Mouse (Mus musculus) neural tube, embryonic 11.5 days (tissue): Measurements from ENCODE around the gene Lnpep. TPM values are rescaled to one million over a fixed set of nuclear protein-coding genes. Genes with fewer than 3 reads are reported as not detected.
"Not testable (repeated sequence)": the region's sequence is repeated elsewhere in the genome, so short reads cannot be mapped to it uniquely, and the experiment has no call there.

Source experiments
- ATAC-seq: fragments of 200-750 bp; cut with Nextera tagmentation; 2 replicates; pipeline ENCODE4 v1.8.0; 2017; ENCODE audit warnings: moderate number of reproducible peaks, mild to moderate bottlenecking, moderate TSS enrichment, moderate library complexity; ENCODE audit not compliant: insufficient read depth, low FRiP score, low TSS enrichment
- DNase-seq: peaks from one replicate; pipeline ENCODE4 v3.0.0-alpha.2; 2015; ENCODE audit warnings: low spot score
- H3K27ac ChIP-seq: fragments of 300-500 bp; sonication (generic); 2 replicates; pipeline ENCODE4 v1.5.1; 2014; ENCODE audit warnings: low read depth, mild to moderate bottlenecking, low read length
- H3K27me3 ChIP-seq: fragments of 300-500 bp; sonication (generic); 2 replicates; pipeline ENCODE4 v1.6.1; 2014; ENCODE audit warnings: mild to moderate bottlenecking, low read length, mixed read lengths; ENCODE audit not compliant: control insufficient read depth, insufficient read depth
- H3K36me3 ChIP-seq: fragments of 300-500 bp; sonication (generic); 2 replicates; pipeline ENCODE4 v1.6.1; 2014; ENCODE audit warnings: mild to moderate bottlenecking, low read length, moderate library complexity, mixed read lengths; ENCODE audit not compliant: control insufficient read depth, insufficient read depth
- H3K4me1 ChIP-seq: fragments of 300-500 bp; sonication (generic); 2 replicates; pipeline ENCODE4 v1.6.1; 2014; ENCODE audit warnings: low read length, mixed read lengths; ENCODE audit not compliant: control insufficient read depth, insufficient read depth
- H3K4me2 ChIP-seq: fragments of 300-500 bp; sonication (generic); 2 replicates; pipeline ENCODE4 v1.6.1; 2014; ENCODE audit warnings: low read depth, mild to moderate bottlenecking, moderate library complexity
- H3K4me3 ChIP-seq: fragments of 300-500 bp; sonication (generic); 2 replicates; pipeline ENCODE4 v1.5.1; 2014; ENCODE audit warnings: low read depth, low read length
- H3K9ac ChIP-seq: fragments of 300-500 bp; sonication (generic); 2 replicates; pipeline ENCODE4 v1.6.1; 2014; ENCODE audit warnings: mild to moderate bottlenecking, low read length
- H3K9me3 ChIP-seq: fragments of 300-500 bp; sonication (generic); 2 replicates; pipeline ENCODE4 v1.6.1; 2016; ENCODE audit warnings: low read length; ENCODE audit not compliant: control insufficient read depth
- WGBS: fragments of 180-500 bp; shearing (Covaris S2); extraction: QIAGEN DNeasy Blood & Tissue Kit; methylation state at CpG from one replicate; pipeline ENCODE4 v1.1.7; 2014; 5-methylcytosine and 5-hydroxymethylcytosine counted together
- polyA plus RNA-seq: library from polyadenylated mRNA; unstranded; fragments of >200 nt; fragmentation: Nextera tagmentation; extraction: Ambion mirVana; gene quantifications from 2 replicates; pipeline ENCODE4 v1.2.1, GENCODE M21; 2014

Lnpep gene
- polyA plus RNA-seq, 1 experiment from 2014 or later = 6.8 TPM

GRCm38 (mm10) chr17:17567071-17567470, 57.8 kb downstream of the Lnpep start:
- 55% methylated on average over 3 of the region's 3 CpGs for WGBS
- H3K4me3 ChIP-seq = no peak overlapping the region
- no peak overlapping the region for H3K9ac ChIP-seq
- DNase-seq (no peak), ATAC-seq (no peak)
- H3K27me3 ChIP-seq = no peaks in the 10 kb centered on the region
- H3K27ac ChIP-seq = no peak overlapping the region
- no peaks in the 10 kb centered on the region for H3K4me1 ChIP-seq
- no peaks in the 10 kb centered on the region for H3K9me3 ChIP-seq
- no peaks in the 10 kb centered on the region for H3K36me3 ChIP-seq
- H3K4me2 ChIP-seq = no peak overlapping the region

DNA sequence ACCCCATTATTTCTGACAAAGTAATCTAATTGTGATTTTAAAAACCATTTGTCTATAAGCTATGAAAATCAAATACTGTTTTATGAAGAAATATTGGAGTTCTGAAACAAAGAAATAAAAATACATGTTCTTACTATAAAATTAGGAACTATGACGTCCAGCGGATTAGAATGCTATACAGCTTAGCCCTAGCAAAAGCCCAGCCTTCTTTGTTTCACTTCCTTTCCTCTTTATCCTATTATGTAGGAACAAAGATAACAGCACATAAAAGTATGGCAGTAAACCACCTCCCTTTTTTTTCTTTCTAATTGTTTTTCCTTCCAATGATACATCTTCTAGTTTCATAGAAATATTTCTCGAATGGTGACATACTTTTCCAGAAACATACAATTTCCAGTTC, 75.9 kb downstream of the Lnpep start:
- 89% methylated on average over 3 of the region's 3 CpGs for WGBS
- ATAC-seq (no peak), DNase-seq (no peak)
- Histone ChIP-seq H3K36me3 (no peaks in the 10 kb centered on the region), H3K27ac (no peak overlapping the region), H3K4me1 (no peaks in the 10 kb centered on the region), H3K9ac (no peak overlapping the region), H3K27me3 (no peaks in the 10 kb centered on the region), H3K4me3 (no peak overlapping the region), H3K9me3 (no peaks in the 10 kb centered on the region), H3K4me2 (no peak overlapping the region)

GRCm38 (mm10) chr17:17531338-17531737, 93.5 kb downstream of the Lnpep start:
- ATAC-seq = no peak
- H3K4me3 ChIP-seq = no peak overlapping the region

GRCm38 (mm10) chr17:17516384-17517016, 108.3 kb downstream of the Lnpep start:
- 71% methylated on average over 4 of the region's 4 CpGs for WGBS
- ATAC-seq (no peak), DNase-seq (no peak)
- H3K27me3 ChIP-seq = no peaks in the 10 kb centered on the region
- no peaks in the 10 kb centered on the region for H3K9me3 ChIP-seq
- no peaks in the 10 kb centered on the region for H3K4me1 ChIP-seq
- no peak overlapping the region for H3K4me2 ChIP-seq
- no peak overlapping the region for H3K9ac ChIP-seq
- no peaks in the 10 kb centered on the region for H3K36me3 ChIP-seq
- H3K27ac ChIP-seq = no peak overlapping the region
- H3K4me3 ChIP-seq = no peak overlapping the region

More at GRCm38 (mm10) chr17:17531338-17531737, 93.5 kb downstream of the Lnpep start:
- no peaks in the 10 kb centered on the region for H3K9me3 ChIP-seq
- H3K27ac ChIP-seq = no peak overlapping the region
- no peaks in the 10 kb centered on the region for H3K4me1 ChIP-seq
- no peak overlapping the region for H3K4me2 ChIP-seq
- peaks cover 2% of the 10 kb centered on the region; the same call in 1 of the 2 replicates for H3K36me3 ChIP-seq
- no peak for DNase-seq
- H3K9ac ChIP-seq = no peak overlapping the region
- H3K27me3 ChIP-seq = no peaks in the 10 kb centered on the region

GRCm38 (mm10) chr17:17506677-17507076, 118.2 kb downstream of the Lnpep start:
- no peak overlapping the region for H3K4me2 ChIP-seq
- ATAC-seq (no peak), DNase-seq (no peak)
- H3K4me3 ChIP-seq = no peak overlapping the region
- H3K9ac ChIP-seq = no peak overlapping the region
- H3K9me3 ChIP-seq = no peaks in the 10 kb centered on the region
- WGBS = 84% methylated on average over 10 of the region's 10 CpGs
- H3K4me1 ChIP-seq = no peaks in the 10 kb centered on the region
- no peaks in the 10 kb centered on the region for H3K36me3 ChIP-seq
- no peak overlapping the region for H3K27ac ChIP-seq
- no peaks in the 10 kb centered on the region for H3K27me3 ChIP-seq

DNA sequence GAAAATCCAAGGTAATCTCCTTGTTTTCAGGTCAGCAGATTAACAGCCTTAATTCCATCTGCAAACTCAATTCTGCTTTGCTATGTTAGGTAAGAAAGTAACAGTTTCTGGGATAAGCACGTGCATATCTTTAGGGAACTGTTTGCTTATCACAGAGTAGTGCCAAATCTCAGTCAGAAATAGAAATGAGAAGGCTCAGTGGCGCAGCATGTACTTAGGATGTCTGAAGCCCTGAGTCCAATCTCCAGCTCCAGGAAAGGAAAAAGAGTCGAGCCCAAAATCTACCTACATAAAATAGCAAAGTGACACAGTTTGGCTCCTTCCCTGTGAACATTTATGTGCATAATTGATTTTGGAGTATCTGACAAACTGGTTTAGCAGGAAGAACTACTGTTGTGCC, 125.6 kb downstream of the Lnpep start:
- ATAC-seq (no peak), DNase-seq (no peak)
- no peaks in the 10 kb centered on the region for H3K4me1 ChIP-seq
- no peak overlapping the region for H3K9ac ChIP-seq
- 76% methylated on average over 3 of the region's 3 CpGs for WGBS
- no peak overlapping the region for H3K4me3 ChIP-seq
- H3K4me2 ChIP-seq = no peak overlapping the region
- H3K36me3 ChIP-seq = no peaks in the 10 kb centered on the region
- H3K27me3 ChIP-seq = no peaks in the 10 kb centered on the region
- no peak overlapping the region for H3K27ac ChIP-seq
- H3K9me3 ChIP-seq = no peaks in the 10 kb centered on the region; the same call in 1 of the 2 replicates

DNA sequence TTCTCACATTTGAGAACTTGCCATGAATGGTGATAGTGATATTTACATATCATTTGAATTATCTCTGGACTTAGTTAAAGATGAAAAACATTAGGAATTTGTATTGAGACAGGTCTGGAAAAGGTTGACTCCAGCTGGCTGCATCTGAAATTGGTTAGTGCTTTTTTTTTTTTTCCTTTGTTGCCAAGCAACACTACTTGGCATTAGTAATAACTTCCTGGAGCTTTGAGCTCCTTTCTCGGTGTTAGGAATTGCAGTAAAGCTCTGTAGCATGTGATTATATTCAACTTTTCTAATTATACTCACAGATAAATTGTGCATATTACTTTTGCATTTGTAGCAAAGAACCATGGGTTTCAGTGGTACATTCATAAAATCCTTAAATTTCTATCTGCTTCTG, 126.0 kb downstream of the Lnpep start:
- DNase-seq = no peak
- Histone ChIP-seq H3K4me1 (no peaks in the 10 kb centered on the region), H3K36me3 (no peaks in the 10 kb centered on the region), H3K4me3 (no peak overlapping the region), H3K4me2 (no peak overlapping the region), H3K9me3 (no peaks in the 10 kb centered on the region; the same call in 1 of the 2 replicates), H3K27me3 (no peaks in the 10 kb centered on the region), H3K9ac (no peak overlapping the region), H3K27ac (no peak overlapping the region)
- ATAC-seq = no peak
- 49% methylated on average over 1 of the region's 1 CpGs for WGBS

- no peak overlapping the region for H3K9ac ChIP-seq
- no peaks in the 10 kb centered on the region for H3K4me1 ChIP-seq
- DNase-seq (no peak), ATAC-seq (no peak)
- H3K4me2 ChIP-seq = no peak overlapping the region
- no peaks in the 10 kb centered on the region; the same call in 1 of the 2 replicates for H3K9me3 ChIP-seq
- no peak overlapping the region for H3K27ac ChIP-seq
- no peaks in the 10 kb centered on the region for H3K27me3 ChIP-seq
- no peak overlapping the region for H3K4me3 ChIP-seq
- no peaks in the 10 kb centered on the region for H3K36me3 ChIP-seq
- WGBS = 93% methylated on average over 7 of the region's 7 CpGs
These were observed 128.1 kb downstream of the Lnpep start for GRCm38 (mm10) chr17:17496730-17497129.

GRCm38 (mm10) chr17:17496234-17496633, 128.6 kb downstream of the Lnpep start:
- ATAC-seq, H3K9me3 ChIP-seq, H3K4me2 ChIP-seq, H3K27ac ChIP-seq, DNase-seq, H3K36me3 ChIP-seq, H3K27me3 ChIP-seq, H3K9ac ChIP-seq, H3K4me3 ChIP-seq, H3K4me1 ChIP-seq: not testable (repeated sequence)
